Mouse (Mus musculus): ENCODE measurements around the gene Hydin.
"Not testable (repeated sequence)": the region's sequence is repeated elsewhere in the genome, so short reads cannot be mapped to it uniquely, and the experiment has no call there.

Gene Hydin

GRCm38 (mm10) chr8:110530008-110530762 lies 263.4 kb downstream of the Hydin start:
- DNase-seq = peak; percentile 26

DNA sequence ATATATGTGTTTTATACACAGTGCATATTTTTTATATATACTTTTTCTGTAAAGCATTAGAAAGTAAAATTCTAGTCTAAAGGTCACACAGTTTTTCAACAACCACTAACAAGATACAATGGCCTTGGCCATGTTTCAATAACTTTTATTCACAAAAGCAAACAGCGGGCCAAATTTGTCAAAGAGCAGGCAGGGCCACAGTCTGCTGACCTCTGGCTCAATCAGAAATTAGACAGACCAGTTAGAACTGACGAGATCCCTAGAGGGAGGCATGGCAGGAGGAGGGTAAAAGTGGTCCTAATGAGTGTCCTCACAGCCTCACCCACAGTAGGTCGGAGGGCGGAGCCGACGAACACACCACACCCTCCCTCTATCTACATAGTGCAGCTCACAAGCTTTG lies 267.0 kb downstream of the Hydin start:
- DNase-seq = no peak

- DNase-seq = no peak
Observed at GRCm38 (mm10) chr8:110537849-110538248, 271.1 kb downstream of the Hydin start.

- DNase-seq = no peak
Observed at GRCm38 (mm10) chr8:110550343-110550742, 283.6 kb downstream of the Hydin start.

DNA sequence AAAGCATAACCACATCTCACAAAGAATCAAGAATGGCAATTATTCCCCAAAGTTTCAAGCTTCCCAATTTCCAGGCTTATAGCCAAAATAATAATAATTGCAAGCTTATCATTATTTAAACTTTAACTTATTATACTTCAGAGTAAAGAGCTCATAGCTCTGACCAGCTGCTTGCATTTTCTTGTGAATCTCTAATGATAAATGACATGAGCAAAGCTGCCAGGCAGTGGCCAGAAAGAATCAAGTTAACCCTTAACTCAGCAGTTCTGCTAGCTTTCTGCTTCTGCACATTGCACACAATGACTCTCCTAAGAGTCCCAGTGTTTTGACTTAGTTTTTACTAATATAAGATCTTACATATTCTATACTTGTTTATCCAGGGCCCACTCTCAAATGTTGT lies 285.3 kb downstream of the Hydin start:
- not testable (repeated sequence) for DNase-seq

DNA sequence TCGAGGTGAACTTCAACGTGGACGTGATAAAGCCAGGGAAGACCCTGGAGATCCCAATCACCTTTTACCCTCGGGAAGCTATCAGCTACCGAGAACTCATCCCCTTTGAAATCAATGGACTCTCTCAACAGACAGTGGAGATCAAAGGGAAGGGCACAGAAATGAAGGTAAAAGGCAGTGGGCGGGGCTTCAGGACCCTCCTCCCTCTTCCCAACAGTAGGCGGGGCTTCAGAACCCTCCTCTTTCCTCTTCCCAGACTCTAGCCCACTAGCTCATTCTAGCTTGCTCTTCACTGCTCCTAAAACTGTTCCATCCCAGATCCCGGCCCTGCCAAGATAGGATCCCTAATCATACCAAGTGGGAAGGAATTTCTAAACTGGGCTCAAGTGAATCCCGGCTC lies 325.9 kb downstream of the Hydin start:
- no peak for DNase-seq

DNA sequence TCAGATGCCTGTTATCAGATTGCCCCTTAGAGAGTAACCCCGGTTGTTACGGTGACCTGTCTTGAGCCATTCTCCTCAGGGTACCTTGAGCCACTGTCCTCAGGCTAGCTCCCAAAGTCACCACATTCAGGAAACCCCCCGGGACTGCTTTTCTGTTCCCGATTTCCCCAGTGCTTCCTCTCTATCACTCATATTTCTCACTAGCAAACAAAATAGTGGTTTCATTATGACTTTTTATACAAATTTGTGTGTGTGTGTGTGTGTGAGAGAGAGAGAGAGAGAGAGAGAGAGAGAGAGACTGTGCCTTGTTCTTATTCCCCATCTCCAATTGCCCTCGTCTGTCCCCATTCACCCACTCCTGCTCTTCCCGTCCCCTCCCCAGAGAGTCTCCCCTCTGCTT lies 327.4 kb downstream of the Hydin start:
- no peak for DNase-seq

DNA sequence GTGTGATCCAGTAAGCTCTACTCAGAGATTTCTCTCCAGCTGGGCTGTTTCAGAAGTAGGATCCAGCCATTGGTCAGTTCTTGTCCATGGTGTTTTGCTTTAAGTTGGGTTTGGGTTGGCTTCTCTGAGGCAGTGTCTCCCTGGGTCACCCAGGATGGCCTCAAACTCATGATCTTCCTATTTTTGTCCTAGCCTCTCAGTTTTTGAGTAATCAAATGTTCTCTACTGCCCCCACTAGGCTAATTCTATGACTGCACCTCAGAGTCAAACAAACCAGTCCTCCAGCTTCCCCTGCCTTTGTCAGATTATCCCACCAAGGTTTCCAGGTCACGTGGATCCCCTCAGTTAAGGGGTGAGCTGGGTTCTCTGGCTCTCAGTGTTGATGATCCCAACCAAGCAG lies 337.8 kb downstream of the Hydin start:
- DNase-seq = peak; percentile 47

GRCm38 (mm10) chr8:110605401-110606015 lies 338.7 kb downstream of the Hydin start:
- no peak for DNase-seq

- no peak for DNase-seq
Observed at GRCm38 (mm10) chr8:110615730-110616129, 349.0 kb downstream of the Hydin start.

- DNase-seq = no peak
Observed at GRCm38 (mm10) chr8:110617801-110618358, 351.1 kb downstream of the Hydin start.

GRCm38 (mm10) chr8:110618391-110619207 lies 351.8 kb downstream of the Hydin start, which contains the start of gene Vac14:
Gene Vac14, plus strand, starts transcription at chr8:110618585.
- peak; percentile 100 for DNase-seq

GRCm38 (mm10) chr8:110619208-110619574 lies 352.4 kb downstream of the Hydin start:
- DNase-seq = no peak

DNA sequence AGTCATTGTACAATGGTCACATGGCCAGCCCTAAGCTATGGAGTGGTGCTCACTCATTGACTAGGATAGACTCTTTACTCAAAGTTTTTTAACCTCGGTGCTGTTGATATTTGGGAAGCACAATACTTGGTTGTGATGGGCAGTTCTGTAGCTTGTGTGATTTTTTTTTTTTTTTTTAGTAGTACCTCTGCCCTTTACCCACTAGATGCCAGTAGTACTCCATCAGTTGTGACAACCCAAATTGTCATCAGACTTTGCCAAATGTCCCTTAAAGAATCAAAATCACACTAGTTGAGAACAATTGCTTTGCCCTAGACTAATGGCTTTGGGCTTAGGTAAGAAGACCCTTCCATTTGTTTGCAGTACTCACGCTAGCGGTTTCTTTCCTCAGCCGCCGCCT lies 353.1 kb downstream of the Hydin start:
- no peak for DNase-seq

DNA sequence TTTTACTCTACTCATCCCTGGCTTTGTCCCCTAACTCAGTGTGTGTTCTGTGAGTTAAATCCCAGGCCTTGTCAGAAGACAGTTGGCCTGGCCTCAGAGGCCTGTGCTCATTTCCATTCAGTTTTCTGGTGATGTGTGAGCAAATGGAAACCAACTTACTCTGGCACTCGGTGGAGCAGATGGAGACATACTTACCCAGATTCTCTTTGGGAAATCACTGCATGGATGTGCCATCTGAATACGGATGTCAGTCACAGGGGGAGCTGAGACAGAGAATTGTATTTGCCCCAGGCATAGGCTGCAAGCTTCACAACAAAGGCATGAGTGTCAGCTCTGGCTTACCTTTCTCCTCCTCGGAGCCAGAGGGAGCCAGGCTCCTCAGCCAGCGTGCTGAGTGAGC lies 359.7 kb downstream of the Hydin start:
- no peak for DNase-seq

DNA sequence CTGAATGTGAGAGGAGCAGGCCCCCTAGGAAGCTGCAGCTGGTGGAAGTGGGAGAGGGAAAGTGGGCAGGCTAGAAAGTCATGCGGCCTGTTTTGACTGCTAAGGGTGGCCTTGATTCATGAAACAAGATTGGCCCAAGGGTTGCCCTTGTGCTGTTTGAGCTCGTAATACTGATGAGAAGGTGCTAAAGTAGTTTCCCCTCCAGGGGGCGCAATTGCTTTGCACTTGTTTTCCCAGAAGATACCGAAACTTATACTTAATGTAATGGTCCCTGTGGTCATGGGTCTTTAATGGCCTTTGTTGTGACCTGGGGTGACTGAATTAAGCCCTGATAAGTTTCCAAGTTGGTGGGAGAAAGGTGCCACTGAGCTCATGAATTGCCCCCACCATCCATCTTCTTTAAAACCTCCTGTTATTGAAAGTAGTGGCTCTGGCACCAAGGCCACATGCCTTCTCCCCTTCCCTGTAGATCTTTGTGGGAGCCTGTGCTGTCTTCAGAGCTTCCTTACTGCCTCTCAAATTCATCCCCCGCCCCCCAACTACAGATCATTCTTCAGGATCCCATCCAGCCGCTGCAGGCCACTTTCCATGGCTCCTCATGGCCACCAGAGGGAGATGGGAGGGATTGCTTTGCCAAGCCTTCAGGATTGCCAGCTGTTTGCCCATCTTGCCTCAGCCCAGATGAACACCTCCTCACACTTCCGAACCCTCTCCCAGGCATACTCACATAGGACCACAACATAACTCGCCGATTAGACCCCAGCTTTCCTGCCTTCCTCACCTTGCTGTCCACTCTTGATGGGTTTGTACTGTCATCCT lies 362.7 kb downstream of the Hydin start:
- DNase-seq = peak; percentile 75

DNA sequence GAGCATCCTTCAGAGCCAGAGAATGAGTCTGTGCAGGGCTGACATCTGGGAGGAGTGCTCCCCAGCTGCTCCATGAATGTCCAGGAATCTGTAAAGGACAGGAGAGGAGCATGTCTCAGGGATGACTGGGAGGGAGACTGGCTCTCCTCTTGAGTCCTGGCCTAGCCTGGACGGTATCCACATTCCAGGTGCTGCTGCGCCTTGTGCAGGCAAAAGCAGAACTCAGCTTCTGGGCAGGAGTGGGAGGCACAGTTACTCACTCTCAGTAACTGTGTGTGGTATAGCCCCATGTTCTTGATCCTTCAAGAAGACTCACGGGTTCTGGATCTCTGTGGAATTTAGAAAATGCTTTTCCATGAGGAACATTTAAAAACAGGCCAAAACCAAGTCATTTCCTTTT lies 363.3 kb downstream of the Hydin start:
- no peak for DNase-seq

DNA sequence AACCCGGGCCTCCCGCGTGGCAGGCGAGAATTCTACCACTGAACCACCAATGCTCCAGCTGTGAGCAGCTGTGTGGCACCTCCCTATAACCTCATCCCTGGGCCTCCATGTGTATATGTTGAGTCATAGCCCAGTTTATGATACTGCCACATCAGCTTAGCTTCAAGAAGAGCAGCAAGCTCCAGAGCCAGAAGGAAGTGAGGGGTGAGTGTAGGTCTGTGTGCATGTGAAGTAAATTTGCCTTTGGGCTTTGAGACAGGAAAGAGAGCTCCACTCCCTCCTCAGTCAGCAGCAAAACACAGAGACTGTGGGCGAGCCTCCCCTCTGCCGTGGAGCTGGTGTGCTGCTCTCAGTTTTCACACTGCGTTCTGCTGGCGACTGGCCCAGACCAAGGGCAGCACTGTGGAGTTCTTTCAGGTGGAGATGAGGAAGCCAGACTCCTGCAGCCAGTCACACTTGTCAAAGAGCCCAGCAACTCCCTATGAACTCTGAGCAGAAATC lies 363.8 kb downstream of the Hydin start:
- peak; percentile 78 for DNase-seq

- DNase-seq = peak; percentile 47
Observed at GRCm38 (mm10) chr8:110631201-110631600, 364.4 kb downstream of the Hydin start.

DNA sequence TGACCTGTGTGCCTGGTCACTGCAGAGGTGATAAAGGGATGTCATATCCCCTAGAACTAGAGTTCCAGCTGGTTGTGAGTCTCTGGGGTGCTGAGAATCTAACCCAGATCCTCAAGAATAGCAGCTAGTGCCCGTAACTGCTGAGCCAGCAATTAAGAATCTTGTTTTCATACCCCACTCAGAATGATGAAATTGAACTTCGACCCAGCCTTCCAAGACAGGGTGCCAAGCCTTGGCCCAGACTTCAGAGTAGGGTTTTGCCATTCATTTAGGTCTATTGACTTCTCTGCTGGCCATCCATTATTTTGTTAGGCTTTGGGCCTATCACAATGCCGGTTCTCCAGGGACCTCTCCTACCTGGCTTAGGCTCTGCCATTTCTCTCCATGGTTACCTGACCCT lies 367.0 kb downstream of the Hydin start:
- DNase-seq = no peak

DNA sequence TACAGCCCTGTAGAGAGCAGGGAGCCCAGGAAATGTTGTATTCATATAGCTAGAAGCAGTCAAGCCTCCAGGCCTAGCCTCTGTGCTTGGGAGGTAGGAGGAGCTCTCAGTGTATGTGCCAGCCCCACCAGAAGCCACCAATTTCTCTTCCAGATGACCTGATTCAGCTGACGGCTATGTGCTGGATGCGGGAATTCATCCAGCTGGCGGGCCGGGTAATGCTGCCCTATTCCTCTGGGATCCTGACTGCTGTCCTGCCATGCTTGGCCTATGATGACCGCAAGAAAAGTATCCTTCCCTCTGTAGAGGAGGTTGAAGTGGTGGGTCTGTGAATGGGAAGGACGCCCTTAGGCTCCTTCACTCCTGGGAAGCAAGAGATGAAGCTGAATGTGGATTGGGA lies 369.4 kb downstream of the Hydin start:
- no peak for DNase-seq

DNA sequence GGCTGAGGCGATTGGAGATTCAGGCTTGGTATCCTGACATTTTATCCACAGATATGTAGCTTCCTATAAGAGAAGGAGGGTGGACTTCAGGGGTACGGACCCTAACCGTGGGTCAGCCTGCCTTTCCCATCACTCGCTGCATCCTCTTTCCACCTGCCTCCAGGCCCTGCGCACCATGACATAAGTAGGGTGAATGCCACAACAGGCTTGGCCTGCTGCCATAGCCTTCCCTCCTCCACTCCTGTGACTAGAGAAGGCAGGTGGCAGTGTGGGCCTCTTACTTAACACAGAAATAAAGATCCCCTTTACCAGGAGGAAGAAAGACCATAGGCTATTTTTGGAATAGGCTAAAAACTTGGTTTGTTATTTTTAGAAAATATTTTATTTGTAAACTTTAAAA lies 375.6 kb downstream of the Hydin start:
- DNase-seq = peak; percentile 37
